In genomic region chr3:115532141-115532735, GRCm38 (mm10) we compare ENCODE assay signal across 13 mouse cellular contexts.
"Had no signal": no experiment of that assay in that cellular context is flagged by ENCODE, and none has a peak within 500 bp of the region (broad histone marks: within the 10 kb centered on the region; RNA-seq: fewer than 3 reads in every experiment).

No protein-coding gene starts in this region.

- ATAC-seq: inflammation-experienced regulatory T-cells, adult 6 months; intestine, postnatal 0 days; lung, postnatal 0 days; midbrain, embryonic 13.5 days had no signal

- H3K27me3 ChIP-seq: liver, embryonic 15.5 days; midbrain, embryonic 13.5 days; stomach, embryonic 15.5 days had no signal

- H3K4me3 ChIP-seq: layer of hippocampus, adult 2 months; liver, embryonic 15.5 days; midbrain, embryonic 13.5 days; stomach, embryonic 15.5 days had no signal

- H3K4me2 ChIP-seq: liver, embryonic 11.5 days; liver, embryonic 15.5 days; midbrain, embryonic 13.5 days; stomach, embryonic 15.5 days had no signal

- H3K9me3 ChIP-seq: liver, embryonic 15.5 days; midbrain, embryonic 13.5 days; stomach, embryonic 15.5 days had no signal

- H3K4me1 ChIP-seq: liver, embryonic 15.5 days; midbrain, embryonic 13.5 days; stomach, embryonic 15.5 days had no signal

- H3K27ac ChIP-seq: layer of hippocampus, adult 2 months; liver, embryonic 15.5 days; midbrain, embryonic 13.5 days; stomach, embryonic 15.5 days had no signal

- H3K9ac ChIP-seq: liver, embryonic 15.5 days; midbrain, embryonic 13.5 days; stomach, embryonic 15.5 days had no signal

- H3K36me3 ChIP-seq: liver, embryonic 15.5 days; midbrain, embryonic 13.5 days; stomach, embryonic 15.5 days had no signal

- DNase-seq: kidney, postnatal 10 days; lung, adult 2 months; lung, postnatal 36 days; thymus, adult 2 months; thymus, postnatal 25 days had no signal
